Mouse (Mus musculus): ENCODE data around the gene Nras.
A peak's percentile ranks its signal among the peaks of the same experiment; 100 is the strongest.

The Nras gene

GRCm38 (mm10) chr3:103098662-103099061, 40.6 kb downstream of the Nras start:
- DNase-seq (ENCODE audit: low spot score): no peak

GRCm38 (mm10) chr3:103099667-103100066, 41.6 kb downstream of the Nras start:
- no peak for DNase-seq (ENCODE audit: low spot score)

- DNase-seq (ENCODE audit: low spot score): no peak
Measured at GRCm38 (mm10) chr3:103100735-103101134, 42.6 kb downstream of the Nras start.

GRCm38 (mm10) chr3:103101194-103101593, 43.1 kb downstream of the Nras start:
- no peak for DNase-seq (ENCODE audit: low spot score)

- DNase-seq (ENCODE audit: low spot score): no peak
Measured at GRCm38 (mm10) chr3:103101909-103102308, 43.8 kb downstream of the Nras start.

- peak; percentile 98 for DNase-seq (ENCODE audit: low spot score)
Measured at GRCm38 (mm10) chr3:103102454-103103390, 44.6 kb downstream of the Nras start, which contains the start of gene Dennd2c. Dennd2c (plus strand) TSS chr3:103102604.

GRCm38 (mm10) chr3:103107565-103108240, 49.6 kb downstream of the Nras start:
- DNase-seq (ENCODE audit: low spot score): no peak

GRCm38 (mm10) chr3:103112216-103112615, 54.1 kb downstream of the Nras start:
- no peak for DNase-seq (ENCODE audit: low spot score)

All from ovary, postnatal 36 days (tissue).